Mouse (Mus musculus) left cerebral cortex, postnatal 4 days (tissue): ENCODE results near the gene Eif3i. TPM values are rescaled to one million over a fixed set of nuclear protein-coding genes. Genes with fewer than 3 reads are reported as not detected.
"Not testable (repeated sequence)": the region's sequence is repeated elsewhere in the genome, so short reads cannot be mapped to it uniquely, and the experiment has no call there.

Experiments
- DNase-seq: peaks from one replicate; pipeline ENCODE4 v3.0.0-alpha.2; 2022
- intact Hi-C: fragments of 180-260 bp; cut with DNase I; formaldehyde crosslinking; loops from one replicate; pipeline ENCODE4 v1.15.1; 2025
- microRNA-seq: library from miRNA; unstranded; fragments of <30 nt; microRNA quantifications from one replicate; pipeline ENCODE4 v1.2.0, GENCODE M21; 2022
- total RNA-seq, 2 experiments: library from RNA; stranded (reverse); gene quantifications; 2 replicates each; pipeline ENCODE4 v1.2.3; 2021

Gene Eif3i
- total RNA-seq, 2 experiments from 2014 or later, result 137 to 143 TPM

DNA sequence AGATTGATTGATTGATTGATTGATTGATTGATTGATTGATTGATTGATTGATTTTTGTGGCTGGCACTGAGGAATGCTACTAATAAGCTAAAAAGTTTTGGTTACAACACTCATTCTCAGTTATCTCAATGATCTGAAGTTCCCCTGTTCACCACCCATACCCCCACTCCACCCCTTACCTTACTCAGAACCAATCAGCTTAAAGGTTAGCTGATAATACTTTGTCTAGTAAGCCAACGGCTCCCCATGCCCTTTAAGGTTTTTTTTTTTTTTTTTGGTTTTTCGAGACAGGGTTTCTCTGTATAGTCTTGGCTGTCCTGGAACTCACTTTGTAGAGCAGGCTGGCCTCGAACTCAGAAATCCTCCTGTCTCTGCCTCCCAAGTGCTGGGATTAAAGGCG, 52.8 kb downstream of the Eif3i start:
- intact Hi-C loops, result loop anchor here (5.0 kb wide), 1 partner anchor 55 kb away; the partner anchor contains the start of genes Eif3i and Tmem234
- not testable (repeated sequence) for DNase-seq

DNA sequence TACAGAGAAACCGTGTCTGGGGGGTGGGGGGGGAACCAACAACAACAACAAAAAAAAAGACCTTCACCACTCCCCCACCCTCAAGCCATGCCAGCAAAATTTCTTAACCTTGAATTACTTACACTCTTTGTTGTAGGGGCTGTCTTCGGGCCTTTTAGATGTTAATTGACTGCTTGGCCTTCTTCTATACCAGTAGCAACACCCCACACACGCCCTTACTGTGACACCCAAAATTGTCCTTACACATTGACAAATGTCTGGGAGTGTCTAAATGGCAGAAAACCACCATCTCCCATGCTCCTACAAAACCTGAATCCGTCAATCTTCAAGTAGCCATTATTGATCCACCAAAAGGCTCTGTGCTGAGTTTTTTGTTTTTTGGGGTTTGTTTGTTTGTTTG, 56.3 kb downstream of the Eif3i start:
- intact Hi-C loops, result no loop called here
- no peak for DNase-seq

DNA sequence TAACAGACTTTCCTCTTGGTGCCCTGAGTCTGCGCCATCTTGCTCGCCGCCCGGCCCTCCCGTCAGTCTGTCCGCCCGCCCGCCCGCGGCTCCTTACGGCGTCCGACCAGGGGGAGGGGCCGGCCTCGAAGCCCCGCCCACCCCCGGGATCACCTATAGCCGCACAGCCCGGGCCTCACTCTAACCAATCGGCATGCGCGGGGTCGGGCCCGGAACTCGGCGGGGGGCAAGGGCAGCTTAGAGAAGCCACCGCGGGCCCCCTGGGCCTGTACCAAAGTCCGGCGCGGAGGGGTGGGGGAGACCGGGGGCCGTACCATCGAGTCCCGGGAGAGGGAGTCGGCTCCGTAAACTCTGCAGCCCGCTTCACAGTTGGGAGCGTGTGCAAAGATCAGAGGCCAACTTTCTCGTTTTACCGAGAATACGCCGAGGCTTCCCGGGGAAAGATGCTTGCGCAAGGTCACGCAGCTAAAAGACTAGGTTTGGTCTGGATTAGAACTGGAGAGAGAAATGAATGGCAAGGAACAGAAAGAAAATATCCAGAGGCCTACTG, 57.8 kb downstream of the Eif3i start, which contains the start of gene Hdac1:
TSS of gene Hdac1 (minus strand) at position 122 of the 550 bp plus-strand sequence.
- DNase-seq, result peak; percentile 100
- intact Hi-C loops, result no loop called here

Small RNA genes within 50 kb of the gene (microRNA-seq; reads per million reads assigned to microRNA genes)
- not detected for gene Mir8119

Other genes with a start within 250 kb of the Eif3i start
- gene Zbtb8a, start 222.5 kb downstream of the Eif3i start, total RNA-seq, result 10 to 100 TPM in 1 of 2 experiments, 1 to 10 TPM in 1; 9.8 to 11.3 TPM
- 1 to 10 TPM; 6.3 to 6.6 TPM for gene Zbtb8b, start 159.8 kb downstream of the Eif3i start, total RNA-seq
- gene Bsdc1, start 139.1 kb downstream of the Eif3i start, total RNA-seq, result 10 to 100 TPM; 38.5 to 40.7 TPM
- 1 to 10 TPM; 1.0 TPM for gene Tssk3, start 109.6 kb downstream of the Eif3i start, total RNA-seq
- gene Fam229a, start 109.5 kb downstream of the Eif3i start, total RNA-seq, result not detected
- 1,000 to 10,000 TPM; 1,277 to 1,311 TPM for gene Marcksl1, start 87.1 kb downstream of the Eif3i start, total RNA-seq
- gene Hdac1, start 57.9 kb downstream of the Eif3i start, total RNA-seq, result 10 to 100 TPM; 39.8 to 43.5 TPM
- 10 to 100 TPM; 14.1 to 15.2 TPM for gene Lck, start 27.0 kb downstream of the Eif3i start, total RNA-seq
- gene Fam167b, start 22.1 kb downstream of the Eif3i start, total RNA-seq, result not detected
- gene Tmem234, start within 50 bp of the Eif3i start, total RNA-seq, result 100 to 1,000 TPM in 1 of 2 experiments, 10 to 100 TPM in 1; 99.9 to 102 TPM
- gene Dcdc2b, start 13.6 kb upstream of the Eif3i start, total RNA-seq, result 1 to 10 TPM; 3.4 to 4.0 TPM
- gene Iqcc, start 18.5 kb upstream of the Eif3i start, total RNA-seq, result 10 to 100 TPM; 26.1 to 28.8 TPM
- 100 to 1,000 TPM; 125 to 131 TPM for gene Ccdc28b, start 23.3 kb upstream of the Eif3i start, total RNA-seq
- 10 to 100 TPM; 39.7 to 44.7 TPM for gene Txlna, start 40.4 kb upstream of the Eif3i start, total RNA-seq
- gene Kpna6, start 72.1 kb upstream of the Eif3i start, total RNA-seq, result 10 to 100 TPM; 78.3 to 83.0 TPM
- 10 to 100 TPM; 21.5 to 22.3 TPM for gene Tmem39b, start 96.2 kb upstream of the Eif3i start, total RNA-seq
- gene Khdrbs1, start 141.7 kb upstream of the Eif3i start, total RNA-seq, result 100 to 1,000 TPM; 164 to 166 TPM
- 100 to 1,000 TPM; 133 to 141 TPM for gene Ptp4a2, start 210.6 kb upstream of the Eif3i start, total RNA-seq